Mouse (Mus musculus): ENCODE measurements at regions not wholly inside any gene's neighbourhood (a gene's known extent, or its start where the extent isn't known, plus 50 kb on each side); places are given as distances from the start of the nearest gene placed in this dataset.

GRCm38 (mm10) chr7:115027685-115028084 lies 284.2 kb downstream of the Insc start:
- TF ChIP-seq CTCF (IDR thresholded peaks at IDR 0.05; ENCODE audit: borderline replicate concordance, insufficient read depth, low read length) = no peak
- no peak for TF ChIP-seq POLR2A (IDR thresholded peaks at IDR 0.05; ENCODE audit: low read depth, low read length)
